Mouse (Mus musculus) right cerebral cortex, postnatal 4 days (tissue): Measurements from ENCODE around the gene Dennd1a.

ENCODE experiments used
- DNase-seq: peaks from one replicate; pipeline ENCODE4 v3.0.0-alpha.2; 2022

The Dennd1a gene

DNA sequence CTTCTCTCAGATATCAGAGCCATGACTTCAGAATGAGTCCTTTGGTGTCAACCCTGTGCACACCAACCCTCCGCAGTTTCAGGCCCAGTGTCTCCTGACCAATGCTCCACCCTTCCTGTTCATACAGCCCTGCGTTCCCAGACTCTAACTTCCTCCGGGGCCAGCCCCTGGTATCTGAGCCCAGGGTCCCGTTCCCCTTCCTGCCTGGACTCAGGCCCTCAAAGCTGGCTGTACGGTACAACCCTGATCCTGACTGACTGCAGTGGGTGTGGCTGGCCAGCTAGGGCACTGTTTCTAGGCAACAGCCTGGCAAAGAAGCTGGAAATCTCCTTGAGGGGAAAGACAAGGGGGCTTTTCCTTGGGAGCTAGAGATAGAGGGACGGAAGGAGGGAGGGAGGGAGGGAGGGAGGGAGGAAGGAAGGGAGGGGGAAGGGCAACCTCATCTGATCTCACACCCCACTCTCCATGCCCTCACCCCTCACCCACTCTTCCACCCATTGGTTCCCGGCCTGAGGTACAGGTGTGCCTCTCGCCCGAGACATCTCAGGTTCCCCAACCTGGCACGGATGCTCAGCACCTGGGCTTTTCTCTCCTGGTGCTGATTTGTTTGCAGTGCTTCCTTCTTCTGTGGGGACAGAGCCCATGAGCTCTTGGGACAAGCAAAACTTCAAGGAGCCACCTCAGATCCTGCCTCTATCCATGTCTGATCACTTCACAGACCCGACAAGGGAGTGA, 521.0 kb downstream of the Dennd1a start:
- no peak for DNase-seq

DNA sequence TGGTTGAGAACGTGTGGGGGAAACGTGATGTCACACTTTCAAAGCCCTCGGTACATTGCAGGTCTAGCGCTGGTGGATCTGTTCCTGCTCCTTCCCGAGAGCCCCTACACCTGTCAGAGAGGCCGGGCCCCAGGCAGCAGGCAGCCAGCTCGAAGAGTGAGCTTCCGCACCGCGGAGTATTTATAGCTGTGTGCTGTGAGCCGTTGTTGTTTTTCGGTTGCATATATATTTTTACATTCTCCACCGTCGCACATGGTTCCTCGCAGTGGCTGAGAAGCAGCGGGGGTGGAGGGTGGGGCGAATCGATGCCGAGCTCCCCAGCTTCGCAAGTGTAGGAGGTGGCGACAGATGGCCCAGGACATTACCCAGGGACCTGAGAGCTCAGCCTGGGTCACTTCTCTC, 522.1 kb downstream of the Dennd1a start:
- no peak for DNase-seq

DNA sequence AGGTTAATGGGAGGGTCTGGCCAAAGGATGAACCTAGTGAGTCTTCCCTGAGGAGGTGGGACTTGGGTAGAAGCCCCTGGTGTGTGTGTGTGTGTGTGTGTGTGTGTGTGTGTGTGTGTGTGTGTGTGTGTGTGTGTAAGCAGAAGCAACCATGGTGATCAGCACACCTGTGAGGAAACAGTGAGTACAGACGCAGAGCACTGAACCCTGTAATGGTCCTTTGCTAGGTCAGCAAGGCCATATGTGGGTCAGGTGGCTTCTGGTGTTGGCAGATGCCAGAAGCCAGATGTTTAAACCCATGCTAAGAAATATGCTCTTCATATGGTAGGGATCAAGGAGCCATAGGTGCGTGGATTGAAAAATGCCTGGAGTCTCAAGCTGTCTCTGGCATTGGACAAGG, 522.7 kb downstream of the Dennd1a start:
- DNase-seq, result no peak

DNA sequence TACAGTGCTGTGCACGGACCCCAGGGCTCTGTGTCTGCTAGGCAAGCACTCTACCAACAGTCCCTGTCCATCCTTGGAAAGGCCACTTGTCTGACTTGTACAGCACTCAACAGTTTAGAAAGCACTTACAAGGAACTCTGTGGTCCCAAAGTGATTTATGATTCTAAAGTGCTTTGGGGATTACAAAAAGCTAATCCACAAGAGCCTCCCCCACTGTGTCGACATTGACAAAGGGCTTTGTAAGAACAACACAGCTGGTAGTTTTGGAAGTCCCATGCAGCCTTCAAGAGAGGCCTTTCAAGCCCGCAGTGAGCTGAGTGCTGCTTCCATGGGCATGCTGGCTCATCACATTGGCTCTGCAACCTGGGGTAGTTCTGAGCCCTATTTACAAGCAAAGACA, 523.6 kb downstream of the Dennd1a start:
- no peak for DNase-seq

DNA sequence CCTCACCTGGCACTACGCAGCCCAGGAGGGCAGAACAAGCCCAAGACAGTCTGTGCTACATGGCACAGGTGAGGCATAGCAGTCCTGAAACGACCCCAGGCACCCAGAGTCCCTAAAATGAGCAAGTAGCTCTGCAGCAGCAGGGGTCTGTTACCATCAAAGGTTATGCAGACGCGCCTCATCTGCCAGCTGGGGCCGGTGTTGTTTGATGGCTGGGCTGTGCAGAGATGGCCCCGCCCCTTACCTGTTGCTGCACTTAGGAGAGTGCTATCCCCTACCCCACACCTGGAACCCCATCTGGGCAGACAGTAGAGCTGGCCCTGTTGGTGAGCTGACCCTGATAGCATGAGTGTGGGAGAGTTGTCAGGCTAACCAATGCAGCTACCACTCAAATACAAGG, 526.6 kb downstream of the Dennd1a start:
- DNase-seq, result no peak

DNA sequence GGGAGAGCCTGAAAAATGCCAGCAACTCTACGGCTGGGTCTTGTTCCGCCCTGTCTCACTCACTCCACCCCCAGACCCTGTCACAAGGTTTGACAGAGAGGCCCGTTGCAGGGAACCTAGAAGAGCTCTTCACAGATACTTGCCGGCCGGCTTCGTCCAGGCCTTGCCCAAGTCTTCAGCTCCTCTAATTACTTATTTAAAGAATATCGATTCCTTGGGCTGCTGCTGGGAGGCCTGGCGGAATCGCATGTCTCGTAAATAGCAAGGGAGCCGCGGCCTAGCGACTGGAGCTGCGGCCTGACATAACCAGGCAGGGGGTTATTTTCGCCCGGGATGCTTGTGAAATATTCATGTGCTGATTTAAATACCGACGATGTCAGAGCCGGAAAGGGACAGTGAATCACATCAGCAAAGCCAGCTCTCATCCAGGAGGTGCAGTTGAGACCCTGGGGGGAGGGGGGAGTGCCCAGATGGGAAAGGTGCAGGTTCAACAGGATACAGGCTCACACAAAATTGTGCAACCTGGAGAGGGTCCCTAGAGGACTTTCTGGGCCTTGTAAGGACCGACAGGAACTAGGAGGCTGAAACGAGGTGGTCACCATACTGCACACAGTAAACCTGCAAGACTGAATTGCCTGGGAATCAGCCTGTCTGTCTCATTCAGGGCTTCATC, 528.7 kb downstream of the Dennd1a start:
- no peak for DNase-seq

DNA sequence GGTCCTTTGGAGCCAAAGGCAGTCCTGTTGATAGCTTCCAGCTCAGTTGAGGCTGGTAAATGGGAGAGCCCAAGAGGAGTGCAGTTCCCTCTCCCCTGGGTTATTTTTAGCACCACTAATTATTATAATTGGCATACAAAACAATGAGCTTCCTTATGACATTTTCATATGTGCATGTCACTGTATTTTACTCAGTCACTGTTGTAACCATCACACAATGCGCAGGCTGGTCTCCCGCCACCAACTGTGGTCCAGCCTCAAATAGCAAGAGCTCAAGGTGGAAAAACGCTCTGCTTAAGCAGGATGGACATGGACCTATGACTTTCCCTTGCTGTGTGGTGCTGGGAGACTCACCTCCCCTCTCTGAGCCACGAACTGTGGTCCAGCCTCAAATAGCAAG, 529.4 kb downstream of the Dennd1a start:
- no peak for DNase-seq

DNA sequence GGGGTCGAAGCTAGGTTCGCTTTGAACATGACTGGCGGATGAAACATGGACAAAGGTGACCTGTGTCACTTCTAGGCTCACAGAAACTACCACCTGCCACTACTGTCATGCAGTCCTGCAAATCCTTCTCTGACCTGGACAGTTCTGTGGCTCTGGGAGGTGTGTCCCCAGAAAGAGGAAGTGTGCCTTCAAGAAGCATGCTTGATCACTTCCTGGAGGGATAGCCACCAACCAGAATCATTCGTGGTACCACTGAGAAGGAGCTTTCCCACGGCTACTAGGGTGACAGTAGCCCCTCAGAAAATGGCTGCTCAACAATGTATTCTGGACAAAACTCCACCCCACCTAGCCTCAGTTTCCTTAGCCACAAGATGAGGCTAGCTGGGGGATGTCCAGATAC, 530.2 kb downstream of the Dennd1a start:
- DNase-seq, result no peak

DNA sequence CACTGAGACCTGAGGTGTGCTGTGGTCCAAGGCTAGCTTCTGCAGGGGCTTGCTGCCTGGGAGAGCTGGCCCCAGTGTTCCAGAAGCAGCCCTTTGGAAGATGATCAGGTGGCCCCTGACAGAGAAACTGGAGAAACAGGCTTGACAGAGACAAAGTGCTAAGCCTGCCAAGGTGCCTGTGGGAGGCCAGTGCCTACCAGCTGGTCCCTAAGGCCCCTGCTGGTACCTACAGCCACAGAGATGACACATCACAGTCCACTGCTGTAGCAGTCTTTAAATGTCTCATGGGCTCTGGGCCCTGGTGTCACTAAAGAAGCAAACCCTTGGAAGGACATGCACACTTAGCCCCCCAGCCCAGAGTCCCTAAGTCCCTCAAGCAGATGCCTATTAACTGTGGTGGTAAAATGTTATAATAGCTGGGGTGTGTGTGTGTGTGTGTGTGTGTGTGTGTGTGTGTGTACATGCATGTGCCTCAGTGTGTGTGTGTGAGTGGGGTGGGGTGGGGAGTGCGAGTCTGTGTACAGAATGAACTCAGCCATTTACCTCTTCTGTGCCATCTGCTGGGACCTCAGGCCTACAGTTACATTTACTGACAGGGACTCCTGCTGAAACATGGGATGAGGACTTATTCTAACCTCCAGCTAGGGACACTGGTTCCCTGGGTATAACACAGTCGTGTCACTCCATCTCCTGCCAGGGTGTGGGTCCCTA, 530.8 kb downstream of the Dennd1a start:
- no peak for DNase-seq

DNA sequence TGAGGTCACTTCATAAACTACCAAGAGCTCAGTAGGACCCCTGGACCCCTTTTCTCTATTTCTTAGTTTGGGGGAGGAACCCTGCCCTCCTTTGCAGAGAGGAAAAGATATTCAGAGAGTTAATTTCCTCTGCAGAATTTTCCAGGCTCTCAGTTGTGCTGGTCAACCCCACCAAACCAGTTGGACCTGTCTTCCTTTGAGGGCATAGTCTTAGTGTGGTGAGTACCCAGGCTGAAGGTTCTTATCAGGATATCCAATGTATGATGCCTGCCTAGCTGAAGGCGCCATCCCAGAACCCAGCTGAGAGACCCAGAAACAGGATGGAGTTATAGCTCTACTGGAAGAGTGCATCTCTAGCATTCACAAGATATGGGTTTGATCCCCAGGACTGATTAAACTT, 536.1 kb downstream of the Dennd1a start:
- no peak for DNase-seq

DNA sequence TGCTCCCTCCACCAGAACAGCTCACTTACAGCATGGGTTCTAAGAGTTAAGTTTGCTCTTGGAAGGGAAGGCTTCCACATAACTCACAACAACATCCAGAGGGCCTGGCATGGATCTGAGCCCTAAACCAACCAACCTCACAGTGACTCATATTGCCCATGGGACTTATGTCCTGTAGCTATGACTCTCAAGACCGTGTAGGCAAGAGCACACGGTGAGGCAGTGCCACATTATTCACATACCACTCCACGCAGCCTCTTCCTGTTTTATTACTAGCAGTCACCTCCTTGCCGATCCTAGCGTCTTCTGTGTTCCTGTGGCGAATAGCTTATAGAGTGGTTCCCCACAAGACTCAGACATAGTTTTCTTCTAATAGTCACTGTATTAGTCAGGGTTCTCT, 537.9 kb downstream of the Dennd1a start:
- DNase-seq, result no peak
